Mouse (Mus musculus) thymus, adult 2 months (tissue): Measurements from ENCODE around the gene Lrrc4. TPM values are rescaled to one million over a fixed set of nuclear protein-coding genes. Genes with fewer than 3 reads are reported as not detected.

Source experiments
- DNase-seq: peaks from one replicate; pipeline ENCODE4 v3.0.0; 2021
- H3K27ac ChIP-seq: fragments of 200-500 bp; 2 replicates; pipeline ENCODE4 v1.5.1; 2012; ENCODE audit warnings: low read length, control low read depth; ENCODE audit not compliant: control insufficient read depth, insufficient read depth
- H3K27me3 ChIP-seq: fragments of 200-500 bp; 2 replicates; pipeline ENCODE4 v1.6.1; 2012; ENCODE audit warnings: mild to moderate bottlenecking, low read length, moderate library complexity, mixed read lengths; ENCODE audit not compliant: control insufficient read depth, insufficient read depth
- H3K36me3 ChIP-seq: fragments of 200-500 bp; 2 replicates; pipeline ENCODE4 v1.6.1; 2012; ENCODE audit warnings: mild to moderate bottlenecking, low read length, moderate library complexity; ENCODE audit not compliant: control insufficient read depth, insufficient read depth
- H3K4me1 ChIP-seq: fragments of 200-500 bp; replicated peaks from 2 replicates; pipeline ENCODE4 v1.6.1; 2012; ENCODE audit warnings: low read length; ENCODE audit not compliant: control insufficient read depth, insufficient read depth
- H3K4me3 ChIP-seq: fragments of 200-500 bp; 2 replicates; pipeline ENCODE4 v1.5.1; 2012; ENCODE audit warnings: mild to moderate bottlenecking, low read length, control low read depth, moderate library complexity; ENCODE audit not compliant: control insufficient read depth, insufficient read depth
- CTCF ChIP-seq: fragments of 200-500 bp; IDR thresholded peaks from 2 replicates; pipeline ENCODE4 v1.5.1; 2012; ENCODE audit warnings: mild to moderate bottlenecking, control low read depth, low read length, moderate library complexity, borderline replicate concordance; ENCODE audit not compliant: control insufficient read depth, poor library complexity, insufficient read depth; ENCODE audit errors: extremely low read depth
- POLR2A ChIP-seq: fragments of 200-500 bp; IDR thresholded peaks from 2 replicates; pipeline ENCODE4 v1.6.1; 2012; ENCODE audit warnings: mild to moderate bottlenecking, low read length, control low read depth, moderate library complexity; ENCODE audit not compliant: control insufficient read depth, poor library complexity, insufficient read depth; ENCODE audit errors: extremely low read depth
- WGBS: fragments of 180-500 bp; shearing (Covaris S2); methylation state at CpG from one replicate; pipeline ENCODE4 v1.1.7; 2018; 5-methylcytosine and 5-hydroxymethylcytosine counted together
- polyA plus RNA-seq: library from polyadenylated mRNA; depleted of rRNA; stranded (reverse); fragments of >200 nt; gene quantifications from 2 replicates; pipeline ENCODE4 v1.2.3, GENCODE M21; 2012

Lrrc4 gene
- polyA plus RNA-seq, 1 experiment: 0.67 TPM

GRCm38 (mm10) chr6:28819509-28820358, 11.8 kb downstream of the Lrrc4 start:
- no peak for TF ChIP-seq CTCF
- no peak for TF ChIP-seq POLR2A
- Histone ChIP-seq H3K36me3 (no peaks in the 10 kb centered on the region), H3K4me3 (no peak overlapping the region), H3K27ac (no peak overlapping the region), H3K27me3 (no peaks in the 10 kb centered on the region), H3K4me1 (no peaks in the 10 kb centered on the region)
- 92% methylated on average over 13 of the region's 13 CpGs for WGBS
- no peak for DNase-seq

GRCm38 (mm10) chr6:28817039-28817438, 14.5 kb downstream of the Lrrc4 start:
- WGBS: 91% methylated on average over 9 of the region's 9 CpGs
- H3K36me3 ChIP-seq: no peaks in the 10 kb centered on the region
- DNase-seq: no peak
- no peak overlapping the region for H3K27ac ChIP-seq
- H3K27me3 ChIP-seq: no peaks in the 10 kb centered on the region
- H3K4me1 ChIP-seq: no peaks in the 10 kb centered on the region
- no peak overlapping the region for H3K4me3 ChIP-seq
- TF ChIP-seq CTCF (no peak), POLR2A (no peak)

- TF ChIP-seq POLR2A (no peak), CTCF (no peak)
- H3K4me1 ChIP-seq: no peaks in the 10 kb centered on the region
- no peak overlapping the region for H3K27ac ChIP-seq
- no peak for DNase-seq
- 95% methylated on average over 2 of the region's 2 CpGs for WGBS
- H3K4me3 ChIP-seq: no peak overlapping the region
- no peaks in the 10 kb centered on the region for H3K27me3 ChIP-seq
- H3K36me3 ChIP-seq: no peaks in the 10 kb centered on the region
These were observed 16.7 kb downstream of the Lrrc4 start for GRCm38 (mm10) chr6:28814895-28815294.

GRCm38 (mm10) chr6:28813057-28813456, 18.5 kb downstream of the Lrrc4 start:
- DNase-seq: no peak
- WGBS: 89% methylated on average over 9 of the region's 9 CpGs
- no peaks in the 10 kb centered on the region for H3K27me3 ChIP-seq
- H3K4me1 ChIP-seq: no peaks in the 10 kb centered on the region
- H3K4me3 ChIP-seq: no peak overlapping the region
- no peak overlapping the region for H3K27ac ChIP-seq
- no peaks in the 10 kb centered on the region for H3K36me3 ChIP-seq
- TF ChIP-seq POLR2A (no peak), CTCF (no peak)

- H3K36me3 ChIP-seq: no peaks in the 10 kb centered on the region
- H3K27ac ChIP-seq: no peak overlapping the region
- TF ChIP-seq CTCF (no peak), POLR2A (no peak)
- DNase-seq: no peak
- H3K4me3 ChIP-seq: no peak overlapping the region
- WGBS: 95% methylated on average over 5 of the region's 5 CpGs
- no peaks in the 10 kb centered on the region for H3K27me3 ChIP-seq
- H3K4me1 ChIP-seq: no peaks in the 10 kb centered on the region
These were observed 26.8 kb downstream of the Lrrc4 start for GRCm38 (mm10) chr6:28804751-28805150.

- DNase-seq: no peak
- H3K4me1 ChIP-seq: no peaks in the 10 kb centered on the region
- TF ChIP-seq CTCF (no peak), POLR2A (no peak)
- WGBS: 96% methylated on average over 6 of the region's 6 CpGs
- no peak overlapping the region for H3K4me3 ChIP-seq
- H3K27ac ChIP-seq: no peak overlapping the region
- H3K36me3 ChIP-seq: no peaks in the 10 kb centered on the region
- H3K27me3 ChIP-seq: no peaks in the 10 kb centered on the region
These were observed 27.8 kb downstream of the Lrrc4 start for GRCm38 (mm10) chr6:28803678-28804279.

- WGBS: 96% methylated on average over 3 of the region's 3 CpGs
- Histone ChIP-seq H3K4me1 (no peaks in the 10 kb centered on the region), H3K36me3 (0 out of 2 replicates have a peak, but pooled peaks cover 2% of the 10 kb centered on the region), H3K4me3 (no peak overlapping the region), H3K27me3 (no peaks in the 10 kb centered on the region), H3K27ac (no peak overlapping the region)
- DNase-seq: no peak
- no peak for TF ChIP-seq POLR2A
- TF ChIP-seq CTCF: no peak
These were observed 30.6 kb downstream of the Lrrc4 start for GRCm38 (mm10) chr6:28800976-28801375.
